Mouse (Mus musculus) erythroblast, embryonic 14.5 days (primary cell): ENCODE measurements around the gene Ccdc171.

ENCODE experiments used
- GATA1 ChIP-seq: IDR thresholded peaks from 2 replicates; pipeline ENCODE4 v1.6.1; 2012; ENCODE audit warnings: low read length, inconsistent platforms, mixed read lengths
- TAL1 ChIP-seq: IDR thresholded peaks from 3 replicates; pipeline ENCODE4 v1.6.1; 2012; ENCODE audit warnings: low read length, inconsistent platforms, mixed read lengths

GRCm38 (mm10) chr4:83785115-83785514 is 259.8 kb downstream of the Ccdc171 start:
- no peak for TF ChIP-seq GATA1
- no peak for TF ChIP-seq TAL1
